Mouse (Mus musculus) urinary bladder, postnatal 0 days (tissue): Measurements from ENCODE around the gene Dusp10. TPM values are rescaled to one million over a fixed set of nuclear protein-coding genes. Genes with fewer than 3 reads are reported as not detected.

Experiments
- polyA plus RNA-seq: library from polyadenylated mRNA; unstranded; fragments of >200 nt; fragmentation: Nextera tagmentation; extraction: Ambion mirVana; gene quantifications from 2 replicates; pipeline ENCODE4 v1.2.1, GENCODE M21; 2015

Dusp10 gene
- polyA plus RNA-seq, result 5.8 and 6.8 TPM in 2 replicates

DNA sequence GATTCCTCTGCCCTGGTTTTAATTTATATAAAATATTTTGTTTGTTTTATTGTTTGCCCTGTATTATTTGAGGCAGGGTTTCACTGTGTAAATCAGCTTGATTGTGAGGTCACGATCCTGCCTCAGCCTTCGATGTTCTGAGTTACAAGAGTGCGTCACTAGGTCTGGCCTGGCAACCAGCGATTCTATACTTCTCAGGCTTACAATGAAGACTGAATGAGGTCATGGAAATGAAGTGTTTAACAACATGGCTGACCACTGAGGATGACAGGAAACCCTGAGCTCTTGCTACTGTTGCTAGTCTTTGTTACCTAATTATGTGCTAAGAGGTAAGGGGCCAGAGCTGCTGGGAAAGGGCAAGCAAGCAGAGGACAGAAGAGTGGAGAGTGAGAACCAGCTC, at the start of gene Dusp10:
Dusp10 (plus strand) TSS at position 197 of the 400 bp plus-strand sequence.

DNA sequence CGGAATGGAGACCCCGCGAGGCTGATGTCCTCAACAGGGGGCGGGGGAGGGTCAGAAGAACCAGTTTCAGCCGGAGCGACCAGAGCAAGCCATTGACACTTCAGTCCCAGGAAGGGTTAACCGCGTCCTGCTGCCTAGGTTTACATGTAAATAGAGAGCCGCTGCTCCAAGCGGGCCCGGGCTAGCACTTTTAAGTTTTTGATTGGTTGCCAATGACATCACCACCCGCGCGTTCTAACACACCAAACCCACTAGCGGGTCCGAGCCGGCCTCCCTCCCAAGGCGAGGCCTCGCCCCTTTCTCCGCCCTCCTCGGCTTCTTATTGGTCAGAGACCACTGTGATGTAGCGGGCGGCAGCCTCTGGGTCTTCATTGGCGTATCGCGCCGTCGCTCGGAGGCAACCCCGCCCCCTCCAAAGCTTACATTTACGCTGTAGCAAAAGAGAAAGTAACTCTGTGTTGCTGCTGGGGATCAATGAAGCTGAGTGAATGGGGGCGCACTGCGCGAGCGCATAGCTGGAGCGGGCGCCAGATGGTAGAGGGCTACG, 21.0 kb downstream of the Dusp10 start, which contains the start of gene 1700056E22Rik:
1700056E22Rik (minus strand) TSS at position 291 of the 547 bp plus-strand sequence.

Other genes with a start within 250 kb of the Dusp10 start
- 2.5 and 2.6 TPM in 2 replicates for gene 1700056E22Rik, start 21.0 kb downstream of the Dusp10 start, polyA plus RNA-seq